Mouse (Mus musculus) midbrain, postnatal 0 days (tissue): ENCODE measurements around the gene Tmem63b. TPM values are rescaled to one million over a fixed set of nuclear protein-coding genes. Genes with fewer than 3 reads are reported as not detected.

Experiments used
- ATAC-seq: fragments of 200-750 bp; cut with Nextera tagmentation; 2 replicates; pipeline ENCODE4 v1.8.0; 2017; ENCODE audit warnings: moderate number of reproducible peaks, mild to moderate bottlenecking, moderate TSS enrichment, moderate library complexity; ENCODE audit not compliant: low FRiP score
- DNase-seq: peaks from one replicate; pipeline ENCODE4 v3.0.0-alpha.2; 2015; ENCODE audit warnings: low spot score
- H3K27ac ChIP-seq: fragments of 300-500 bp; sonication (generic); 2 replicates; pipeline ENCODE4 v1.5.1; 2014; ENCODE audit warnings: low read depth, mild to moderate bottlenecking, low read length, mixed read lengths
- H3K27me3 ChIP-seq: fragments of 300-500 bp; sonication (generic); 2 replicates; pipeline ENCODE4 v1.6.1; 2014; ENCODE audit warnings: low read length, control low read depth, mixed read lengths; ENCODE audit not compliant: insufficient read depth
- H3K36me3 ChIP-seq: fragments of 300-500 bp; sonication (generic); 2 replicates; pipeline ENCODE4 v1.6.1; 2014; ENCODE audit warnings: low read length, control low read depth, mixed read lengths; ENCODE audit not compliant: insufficient read depth
- H3K4me1 ChIP-seq: fragments of 300-500 bp; sonication (generic); 2 replicates; pipeline ENCODE4 v1.6.1; 2014; ENCODE audit warnings: mild to moderate bottlenecking, control low read depth, antibody characterized with exemption, low read length, mixed read lengths; ENCODE audit not compliant: insufficient read depth
- H3K4me2 ChIP-seq: fragments of 300-500 bp; sonication (generic); 2 replicates; pipeline ENCODE4 v1.6.1; 2014; ENCODE audit warnings: low read depth, mild to moderate bottlenecking, low read length, mixed read lengths; ENCODE audit not compliant: poor library complexity, severe bottlenecking
- H3K4me3 ChIP-seq: fragments of 300-500 bp; sonication (generic); 2 replicates; pipeline ENCODE4 v1.5.1; 2014; ENCODE audit warnings: low read depth, mild to moderate bottlenecking, low read length, moderate library complexity
- H3K9ac ChIP-seq: fragments of 300-500 bp; sonication (generic); replicated peaks from 2 replicates; pipeline ENCODE4 v1.6.1; 2014; ENCODE audit warnings: mild to moderate bottlenecking, low read length, moderate library complexity, mixed read lengths; ENCODE audit not compliant: poor library complexity, severe bottlenecking
- H3K9me3 ChIP-seq: fragments of 300-500 bp; sonication (generic); 2 replicates; pipeline ENCODE4 v1.6.1; 2016; ENCODE audit warnings: low read length, control low read depth
- CTCF ChIP-seq: IDR thresholded peaks from 2 replicates; pipeline ENCODE4 v1.5.1; 2016; ENCODE audit warnings: antibody characterized with exemption, mild to moderate bottlenecking
- WGBS: fragments of 180-500 bp; shearing (Covaris S2); extraction: QIAGEN DNeasy Blood & Tissue Kit; methylation state at CpG from one replicate; pipeline ENCODE4 v1.1.7; 2014; 5-methylcytosine and 5-hydroxymethylcytosine counted together
- polyA plus RNA-seq: library from polyadenylated mRNA; unstranded; fragments of >200 nt; fragmentation: Nextera tagmentation; extraction: Ambion mirVana; gene quantifications from 2 replicates; pipeline ENCODE4 v1.2.1, GENCODE M21; 2015
- total RNA-seq: library from RNA; depleted of rRNA; stranded (reverse); fragments of >200 nt; gene quantifications from 2 replicates; pipeline ENCODE4 v1.2.3, GENCODE M21; 2014

Gene Tmem63b
- total and polyA plus RNA-seq, 2 experiments from 2014 or later, result 149 to 213 TPM

DNA sequence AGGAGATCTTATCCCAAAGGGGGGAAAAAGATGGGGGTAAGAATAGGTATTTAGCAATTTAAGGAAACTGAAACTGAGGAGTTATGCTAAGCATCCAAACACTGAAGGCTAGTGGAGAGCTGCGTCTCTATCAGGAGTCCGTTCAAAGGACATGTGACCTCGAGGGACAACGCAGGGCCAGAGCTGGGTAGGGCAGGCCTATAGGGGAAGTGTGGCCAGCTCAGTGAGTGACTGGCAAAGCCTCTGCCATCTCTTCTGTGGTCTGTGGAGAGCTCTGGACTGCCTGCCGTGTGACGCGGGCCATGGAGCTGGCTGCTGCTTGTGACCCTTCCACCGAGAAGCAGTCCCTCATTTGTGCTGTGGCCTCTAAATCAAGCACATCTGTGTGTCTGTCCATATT lies 23.7 kb upstream of the Tmem63b start:
- WGBS, result 79% methylated on average over 8 of the region's 8 CpGs

DNA sequence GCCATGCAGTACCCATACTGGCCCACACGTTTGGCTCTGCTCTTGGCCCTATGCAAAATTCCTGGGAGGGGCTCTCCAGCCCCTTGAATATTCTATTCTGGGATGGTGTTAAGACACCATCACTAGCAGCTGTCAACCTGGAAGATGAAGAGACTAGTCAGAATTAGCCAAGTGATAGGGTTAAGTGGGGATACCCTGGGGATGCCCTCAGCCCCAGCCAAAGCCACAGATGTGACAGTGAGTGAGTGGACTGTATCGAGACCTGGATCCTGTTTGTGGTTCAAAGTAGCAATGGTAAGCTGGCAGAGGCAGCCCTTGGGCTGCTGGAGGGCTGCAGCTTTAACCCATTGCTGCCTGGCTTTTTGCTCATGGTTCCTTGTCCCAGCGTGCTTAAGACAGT lies 23.1 kb upstream of the Tmem63b start:
- Histone ChIP-seq H3K27me3 (no peaks in the 10 kb centered on the region), H3K9me3 (no peaks in the 10 kb centered on the region), H3K9ac (no peak overlapping the region), H3K4me2 (no peak overlapping the region), H3K4me3 (no peak overlapping the region), H3K27ac (no peak overlapping the region), H3K36me3 (no peaks in the 10 kb centered on the region), H3K4me1 (no peaks in the 10 kb centered on the region)
- 50% methylated on average over 3 of the region's 3 CpGs for WGBS
- no peak for DNase-seq
- ATAC-seq, result no peak
- no peak for TF ChIP-seq CTCF

More for the DNA sequence above, 23.7 kb upstream of the Tmem63b start:
- no peaks in the 10 kb centered on the region for H3K9me3 ChIP-seq
- no peak for TF ChIP-seq CTCF
- H3K27ac ChIP-seq, result no peak overlapping the region
- H3K4me2 ChIP-seq, result no peak overlapping the region
- DNase-seq (no peak), ATAC-seq (no peak)
- H3K9ac ChIP-seq, result no peak overlapping the region
- H3K4me1 ChIP-seq, result no peaks in the 10 kb centered on the region
- no peaks in the 10 kb centered on the region for H3K27me3 ChIP-seq
- H3K36me3 ChIP-seq, result no peaks in the 10 kb centered on the region
- H3K4me3 ChIP-seq, result no peak overlapping the region

DNA sequence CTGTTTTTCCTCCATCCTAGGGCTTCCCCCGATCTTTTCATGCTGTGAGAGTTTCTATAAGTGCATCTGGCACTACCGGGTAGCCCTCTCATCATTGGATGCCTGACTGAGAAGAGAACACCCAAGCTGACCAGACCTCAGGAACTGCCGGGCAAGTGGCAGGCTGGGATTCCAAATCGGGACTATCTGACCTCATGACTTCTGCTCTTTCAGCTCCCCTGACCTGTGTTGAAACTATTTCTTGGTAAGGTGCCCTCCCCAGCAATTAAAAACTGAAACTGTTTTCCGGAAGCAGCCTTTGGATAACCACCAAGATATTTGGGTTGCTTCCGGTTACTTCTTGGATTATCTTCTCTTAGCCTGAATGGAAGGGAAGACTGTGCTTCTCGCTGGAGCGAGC lies 21.5 kb upstream of the Tmem63b start:
- WGBS, result 81% methylated on average over 8 of the region's 8 CpGs
- ATAC-seq (no peak), DNase-seq (no peak)
- Histone ChIP-seq H3K4me1 (no peaks in the 10 kb centered on the region), H3K9ac (no peak overlapping the region), H3K27me3 (no peaks in the 10 kb centered on the region), H3K36me3 (no peaks in the 10 kb centered on the region), H3K27ac (no peak overlapping the region), H3K4me2 (no peak overlapping the region), H3K4me3 (no peak overlapping the region), H3K9me3 (no peaks in the 10 kb centered on the region)
- TF ChIP-seq CTCF, result no peak

DNA sequence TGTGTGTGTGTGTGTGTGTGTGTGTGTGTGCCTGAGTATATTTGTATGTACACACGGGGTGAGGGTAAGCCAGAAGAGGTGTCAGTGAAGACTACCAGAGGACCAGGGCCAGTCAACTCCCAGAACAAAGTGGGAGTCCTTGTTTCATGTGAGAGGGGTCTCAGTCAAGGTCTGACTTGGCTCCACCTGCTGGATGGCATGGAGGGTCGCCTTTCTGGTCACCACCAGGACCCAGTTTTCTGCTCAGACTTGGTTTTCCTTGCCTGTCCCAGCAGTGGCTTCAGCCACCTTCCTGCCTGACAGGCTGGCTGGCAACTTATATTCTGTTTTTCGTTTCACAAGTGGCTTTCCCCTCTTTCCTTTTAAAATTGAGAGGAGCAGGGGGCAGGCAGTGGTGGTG lies 20.7 kb upstream of the Tmem63b start:
- Histone ChIP-seq H3K4me1 (no peaks in the 10 kb centered on the region), H3K9me3 (no peaks in the 10 kb centered on the region), H3K36me3 (no peaks in the 10 kb centered on the region), H3K27ac (no peak overlapping the region), H3K9ac (no peak overlapping the region), H3K4me3 (no peak overlapping the region), H3K4me2 (no peak overlapping the region), H3K27me3 (no peaks in the 10 kb centered on the region)
- ATAC-seq (no peak), DNase-seq (no peak)
- peak; percentile 24; the same call in 1 of the 2 replicates for TF ChIP-seq CTCF
- WGBS, result 49% methylated on average over 3 of the region's 3 CpGs

DNA sequence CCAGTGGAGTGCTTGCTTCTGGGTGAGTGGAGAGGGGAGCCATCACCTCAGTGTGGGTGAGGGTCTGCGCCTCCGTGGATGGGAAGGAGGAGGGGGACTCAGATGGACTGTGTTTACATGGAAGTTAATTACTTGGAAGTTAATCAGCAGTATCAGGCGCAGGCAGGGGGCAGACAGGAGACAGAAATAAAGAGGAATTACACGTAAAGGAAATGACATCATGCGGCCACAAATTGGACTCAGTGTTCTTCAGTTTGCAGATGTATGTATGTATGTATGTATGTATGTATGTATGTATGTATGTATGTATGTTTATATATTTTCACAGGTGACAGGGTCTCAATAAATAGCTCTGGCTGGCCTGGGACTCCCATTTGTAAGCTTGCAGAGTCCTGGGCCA lies 20.1 kb upstream of the Tmem63b start:
- Histone ChIP-seq H3K4me3 (no peak overlapping the region), H3K4me2 (no peak overlapping the region), H3K9me3 (no peaks in the 10 kb centered on the region), H3K9ac (no peak overlapping the region), H3K27me3 (no peaks in the 10 kb centered on the region), H3K36me3 (no peaks in the 10 kb centered on the region), H3K4me1 (no peaks in the 10 kb centered on the region), H3K27ac (no peak overlapping the region)
- ATAC-seq, result no peak
- 85% methylated on average over 5 of the region's 5 CpGs for WGBS
- DNase-seq, result no peak
- TF ChIP-seq CTCF, result no peak

DNA sequence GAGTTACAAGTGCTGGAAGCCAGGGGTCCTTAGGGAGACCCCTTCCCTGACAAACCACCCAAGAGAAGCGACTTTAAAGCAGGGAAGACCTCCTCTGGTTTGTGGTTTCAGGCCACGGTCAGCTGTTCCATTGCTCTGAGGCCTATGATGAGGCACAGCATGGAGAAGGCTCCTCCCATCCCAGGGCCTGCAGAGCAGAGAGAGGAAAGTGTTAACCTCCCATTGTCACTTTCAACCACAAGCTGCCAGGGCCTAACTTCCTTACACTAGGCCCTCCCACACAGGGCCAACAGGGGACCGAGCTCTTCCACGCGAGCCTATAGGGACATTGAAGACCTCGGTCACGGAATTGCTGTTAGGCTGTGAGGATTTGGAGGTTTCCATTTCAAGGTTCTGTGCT lies 16.5 kb upstream of the Tmem63b start:
- Histone ChIP-seq H3K4me3 (no peak overlapping the region), H3K36me3 (0 out of 2 replicates have a peak, but pooled peaks cover 4% of the 10 kb centered on the region), H3K27ac (no peak overlapping the region), H3K9ac (no peak overlapping the region), H3K27me3 (no peaks in the 10 kb centered on the region), H3K9me3 (no peaks in the 10 kb centered on the region), H3K4me2 (no peak overlapping the region), H3K4me1 (no peaks in the 10 kb centered on the region)
- no peak for TF ChIP-seq CTCF
- DNase-seq (no peak), ATAC-seq (no peak)
- WGBS, result 59% methylated on average over 7 of the region's 7 CpGs

DNA sequence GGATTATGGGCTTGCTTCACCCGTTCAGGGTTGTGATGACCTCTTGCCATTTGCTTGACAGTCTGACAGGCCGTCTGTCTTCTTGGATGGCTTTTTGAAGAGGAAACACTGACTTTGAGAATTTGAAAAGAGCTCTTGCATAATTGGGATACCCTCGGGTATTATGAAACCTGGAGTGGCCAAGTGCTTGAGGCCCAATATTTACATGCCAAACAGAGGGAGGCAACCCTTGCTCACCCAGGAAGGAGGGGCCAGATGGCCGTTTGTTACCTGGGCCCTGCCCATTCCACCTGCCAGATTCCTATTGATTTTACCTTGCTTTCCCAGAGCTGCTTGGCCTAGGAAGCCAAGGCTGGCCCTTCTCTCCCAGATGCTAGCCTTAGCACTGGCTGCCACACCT lies 15.5 kb upstream of the Tmem63b start:
- Histone ChIP-seq H3K27ac (no peak overlapping the region), H3K27me3 (no peaks in the 10 kb centered on the region), H3K4me1 (no peaks in the 10 kb centered on the region), H3K9ac (no peak overlapping the region), H3K4me2 (no peak overlapping the region), H3K4me3 (no peak overlapping the region), H3K36me3 (0 out of 2 replicates have a peak, but pooled peaks cover 6% of the 10 kb centered on the region), H3K9me3 (no peaks in the 10 kb centered on the region)
- TF ChIP-seq CTCF, result no peak
- ATAC-seq (no peak), DNase-seq (no peak)
- 52% methylated on average over 4 of the region's 4 CpGs for WGBS
